Mouse (Mus musculus): ENCODE measurements around the gene Fkbpl. TPM values are rescaled to one million over a fixed set of nuclear protein-coding genes. Genes with fewer than 3 reads are reported as not detected.

The Fkbpl gene
- polyA plus RNA-seq, 1 experiment from 2014 or later: 16.1 TPM

DNA sequence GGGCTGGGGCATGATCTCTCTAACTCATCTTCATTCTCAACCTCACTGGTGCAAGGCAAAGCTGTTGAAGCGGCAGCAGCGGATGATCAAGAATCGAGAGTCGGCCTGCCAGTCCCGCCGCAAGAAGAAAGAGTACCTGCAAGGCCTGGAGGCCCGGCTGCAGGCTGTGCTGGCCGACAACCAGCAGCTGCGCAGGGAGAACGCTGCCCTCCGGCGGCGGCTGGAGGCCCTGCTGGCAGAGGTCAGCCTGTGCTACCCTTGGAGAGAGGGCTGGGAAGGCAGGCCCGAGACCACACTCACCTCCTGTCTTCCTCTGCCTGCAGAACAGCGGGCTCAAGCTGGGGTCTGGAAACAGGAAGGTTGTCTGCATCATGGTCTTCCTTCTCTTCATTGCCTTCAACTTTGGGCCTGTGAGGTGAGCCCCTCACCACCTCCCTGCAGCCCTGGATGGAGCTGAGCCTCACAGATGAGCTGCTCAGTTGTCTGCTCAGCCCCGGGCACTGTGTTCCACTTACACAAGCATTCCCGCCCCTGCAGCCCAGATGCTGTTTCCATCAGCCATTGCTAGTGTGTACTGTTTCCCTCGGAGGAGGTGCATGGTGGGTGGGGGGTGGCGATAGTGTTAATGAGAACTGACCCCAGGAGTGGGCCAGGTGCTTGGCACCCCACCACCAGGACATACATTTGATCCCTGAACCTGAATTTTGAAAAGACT, 7.1 kb downstream of the Fkbpl start:
- Histone ChIP-seq H3K9ac (no peak overlapping the region), H3K4me3 (no peak overlapping the region), H3K9me3 (no peaks in the 10 kb centered on the region), H3K27ac (replicated peaks) (no peak overlapping the region), H3K4me2 (no peak overlapping the region), H3K27me3 (no peaks in the 10 kb centered on the region), H3K4me1 (replicated peaks) (peaks cover 27% of the 10 kb centered on the region), H3K36me3 (peaks cover 54% of the 10 kb centered on the region)
- 52% methylated on average over 19 of the region's 19 CpGs for WGBS
- no peak for ATAC-seq (ENCODE audit: low FRiP score, low read depth)

DNA sequence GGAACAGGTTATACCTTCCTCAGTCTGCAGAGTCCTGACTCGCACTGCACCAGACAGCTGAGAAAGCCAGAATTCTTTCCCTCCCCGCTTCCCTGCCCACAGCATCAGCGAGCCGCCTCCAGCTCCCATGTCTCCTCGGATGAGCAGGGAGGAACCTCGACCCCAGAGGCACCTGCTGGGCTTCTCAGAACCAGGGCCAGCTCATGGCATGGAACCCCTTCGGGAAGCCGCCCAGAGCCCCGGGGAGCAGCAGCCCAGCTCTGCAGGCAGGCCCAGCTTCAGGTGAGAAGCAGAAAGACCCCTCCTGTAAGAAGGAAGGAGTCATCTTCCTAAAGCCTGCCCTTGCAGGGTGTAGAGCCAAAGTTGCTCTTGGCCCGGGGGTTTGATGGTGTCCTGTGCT, 8.0 kb downstream of the Fkbpl start:
- Histone ChIP-seq H3K27ac (replicated peaks) (no peak overlapping the region), H3K9ac (no peak overlapping the region), H3K36me3 (peaks cover 54% of the 10 kb centered on the region), H3K4me1 (replicated peaks) (peaks cover 25% of the 10 kb centered on the region), H3K27me3 (no peaks in the 10 kb centered on the region), H3K9me3 (no peaks in the 10 kb centered on the region), H3K4me3 (no peak overlapping the region), H3K4me2 (no peak overlapping the region)
- WGBS: 89% methylated on average over 10 of the region's 10 CpGs
- ATAC-seq (ENCODE audit: low FRiP score, low read depth): no peak

DNA sequence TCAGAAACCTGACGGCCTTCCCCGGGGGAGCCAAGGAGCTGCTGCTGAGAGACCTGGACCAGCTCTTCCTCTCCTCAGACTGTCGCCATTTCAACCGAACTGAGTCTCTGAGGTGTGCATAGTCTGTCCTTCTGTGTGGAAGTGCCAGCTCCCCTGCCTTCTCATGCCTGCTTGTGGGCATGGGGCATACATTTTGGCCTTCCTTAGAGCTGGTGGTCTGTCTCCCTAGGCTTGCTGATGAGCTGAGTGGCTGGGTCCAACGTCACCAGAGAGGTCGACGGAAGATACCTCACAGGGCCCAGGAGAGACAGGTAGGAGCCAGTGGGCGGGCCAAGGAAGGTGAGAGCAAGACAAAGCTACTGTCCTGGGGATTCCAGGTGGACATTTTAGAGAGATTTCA, 8.4 kb downstream of the Fkbpl start:
- H3K4me1 ChIP-seq (replicated peaks): peaks cover 20% of the 10 kb centered on the region
- WGBS: 94% methylated on average over 8 of the region's 8 CpGs
- no peak overlapping the region for H3K4me3 ChIP-seq
- H3K9me3 ChIP-seq: no peaks in the 10 kb centered on the region
- H3K36me3 ChIP-seq: peaks cover 54% of the 10 kb centered on the region
- no peak for ATAC-seq (ENCODE audit: low FRiP score, low read depth)
- no peak overlapping the region for H3K27ac ChIP-seq (replicated peaks)
- H3K4me2 ChIP-seq: no peak overlapping the region
- no peak overlapping the region for H3K9ac ChIP-seq
- H3K27me3 ChIP-seq: no peaks in the 10 kb centered on the region

DNA sequence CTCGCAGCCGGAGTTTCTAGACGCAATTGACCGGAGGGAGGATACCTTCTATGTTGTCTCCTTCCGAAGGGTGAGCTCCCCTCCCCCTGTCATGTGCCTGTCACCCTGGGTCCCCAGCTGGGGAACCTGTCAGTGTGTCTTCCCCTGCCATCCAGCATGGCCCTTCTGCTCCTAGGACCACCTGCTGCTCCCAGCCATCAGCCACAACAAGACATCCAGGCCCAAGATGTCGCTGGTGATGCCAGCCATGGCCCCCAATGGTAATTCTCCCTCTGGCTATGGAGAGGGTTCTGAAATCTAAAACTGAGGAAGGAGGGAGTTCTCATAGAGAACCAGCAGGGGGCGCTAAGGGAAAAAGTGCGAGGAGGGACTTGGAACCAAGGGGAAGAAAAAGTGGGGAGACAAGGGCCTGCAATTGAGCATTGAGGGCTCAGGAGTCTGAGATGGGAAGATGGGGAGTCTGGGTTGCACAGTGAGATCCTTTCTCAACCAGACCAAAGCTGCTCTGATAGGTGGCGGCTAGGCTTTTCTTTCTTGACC, 9.3 kb downstream of the Fkbpl start:
- no peak for ATAC-seq (ENCODE audit: low FRiP score, low read depth)
- Histone ChIP-seq H3K4me2 (no peak overlapping the region), H3K4me1 (replicated peaks) (peaks cover 14% of the 10 kb centered on the region; the same call in 1 of the 2 replicates), H3K9ac (no peak overlapping the region), H3K27me3 (no peaks in the 10 kb centered on the region), H3K36me3 (peaks cover 54% of the 10 kb centered on the region), H3K9me3 (no peaks in the 10 kb centered on the region), H3K4me3 (no peak overlapping the region), H3K27ac (replicated peaks) (no peak overlapping the region)
- WGBS: 64% methylated on average over 9 of the region's 9 CpGs

DNA sequence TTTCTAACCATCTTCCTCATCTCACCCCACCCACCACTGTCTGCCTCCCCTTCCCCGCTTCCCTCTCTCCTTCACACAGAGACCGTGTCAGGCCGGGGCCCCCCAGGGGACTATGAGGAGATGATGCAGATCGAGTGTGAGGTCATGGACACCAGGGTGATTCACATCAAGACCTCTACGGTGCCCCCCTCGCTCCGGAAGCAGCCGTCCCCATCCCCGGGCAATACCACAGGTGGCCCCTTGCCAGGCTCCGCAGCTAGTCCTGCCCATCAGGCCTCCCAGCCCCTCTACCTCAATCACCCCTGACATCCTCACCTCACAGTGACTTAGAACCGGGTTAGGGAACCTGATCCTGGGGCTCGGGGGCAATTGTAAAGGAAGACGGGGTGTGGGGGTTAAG, 9.8 kb downstream of the Fkbpl start:
- H3K4me3 ChIP-seq: no peak overlapping the region
- peaks cover 14% of the 10 kb centered on the region; the same call in 1 of the 2 replicates for H3K4me1 ChIP-seq (replicated peaks)
- 0 out of 2 replicates have a peak, but pooled peaks cover 3% of the 10 kb centered on the region for H3K27me3 ChIP-seq
- H3K9ac ChIP-seq: no peak overlapping the region
- WGBS: 95% methylated on average over 13 of the region's 13 CpGs
- ATAC-seq (ENCODE audit: low FRiP score, low read depth): no peak
- H3K27ac ChIP-seq (replicated peaks): no peak overlapping the region
- H3K9me3 ChIP-seq: no peaks in the 10 kb centered on the region
- H3K4me2 ChIP-seq: no peak overlapping the region
- peaks cover 48% of the 10 kb centered on the region for H3K36me3 ChIP-seq

DNA sequence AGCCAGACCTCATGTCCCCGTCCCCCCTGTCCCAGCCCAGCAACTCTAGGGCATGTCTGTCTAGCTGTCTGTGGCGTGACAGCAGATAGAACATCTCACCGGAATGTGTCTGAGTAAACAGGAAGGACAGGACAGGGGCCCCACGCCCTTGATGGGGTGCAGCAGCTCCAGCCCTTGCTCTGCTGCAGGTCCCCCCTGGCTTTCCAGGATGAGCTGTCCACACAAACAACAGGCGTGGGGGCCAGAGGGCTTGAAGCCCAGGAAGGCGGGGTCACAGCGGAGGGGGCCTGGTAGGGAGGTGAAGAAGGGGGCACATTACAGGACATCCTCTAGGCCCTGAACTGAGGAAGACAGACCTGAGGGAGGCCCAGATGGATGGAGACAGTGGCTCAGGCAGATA, 10.6 kb downstream of the Fkbpl start:
- peaks cover 10% of the 10 kb centered on the region for H3K27me3 ChIP-seq
- H3K4me3 ChIP-seq: no peak overlapping the region
- H3K9me3 ChIP-seq: no peaks in the 10 kb centered on the region
- ATAC-seq (ENCODE audit: low FRiP score, low read depth): no peak; the same call in 1 of the 2 replicates
- WGBS: 79% methylated on average over 7 of the region's 7 CpGs
- no peak overlapping the region for H3K9ac ChIP-seq
- H3K36me3 ChIP-seq: peaks cover 40% of the 10 kb centered on the region
- H3K27ac ChIP-seq (replicated peaks): peak overlapping the region; percentile 15; the same call in 1 of the 2 replicates
- peaks cover 14% of the 10 kb centered on the region; the same call in 1 of the 2 replicates for H3K4me1 ChIP-seq (replicated peaks)
- H3K4me2 ChIP-seq: no peak overlapping the region

DNA sequence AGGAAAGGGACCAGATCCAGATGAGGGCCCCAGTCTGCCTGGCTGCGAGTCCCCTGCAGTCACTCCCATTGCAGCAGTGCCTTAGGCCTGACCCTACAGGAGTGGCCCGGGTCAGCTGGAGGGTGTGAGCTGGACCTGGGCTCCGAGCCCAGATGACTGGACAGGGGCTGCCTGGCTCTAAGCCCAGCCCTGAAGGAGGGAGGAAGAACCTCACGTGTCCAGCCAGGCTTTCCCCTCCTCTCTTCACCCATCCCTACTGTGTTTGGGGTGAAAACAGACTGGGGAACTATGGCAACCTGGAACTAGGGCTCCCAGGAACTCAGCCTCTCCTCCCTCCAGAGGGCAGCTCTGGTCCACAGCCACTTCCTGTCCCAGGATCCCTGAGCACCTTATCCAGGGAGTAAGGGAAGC, 11.0 kb downstream of the Fkbpl start:
- H3K27ac ChIP-seq (replicated peaks): peak overlapping the region; percentile 18
- peaks cover 36% of the 10 kb centered on the region for H3K36me3 ChIP-seq
- H3K9me3 ChIP-seq: no peaks in the 10 kb centered on the region
- peaks cover 14% of the 10 kb centered on the region for H3K27me3 ChIP-seq
- peak; percentile 65 for ATAC-seq (ENCODE audit: low FRiP score, low read depth)
- no peak overlapping the region for H3K9ac ChIP-seq
- H3K4me3 ChIP-seq: no peak overlapping the region
- peaks cover 14% of the 10 kb centered on the region; the same call in 1 of the 2 replicates for H3K4me1 ChIP-seq (replicated peaks)
- H3K4me2 ChIP-seq: no peak overlapping the region
- 57% methylated on average over 4 of the region's 4 CpGs for WGBS

DNA sequence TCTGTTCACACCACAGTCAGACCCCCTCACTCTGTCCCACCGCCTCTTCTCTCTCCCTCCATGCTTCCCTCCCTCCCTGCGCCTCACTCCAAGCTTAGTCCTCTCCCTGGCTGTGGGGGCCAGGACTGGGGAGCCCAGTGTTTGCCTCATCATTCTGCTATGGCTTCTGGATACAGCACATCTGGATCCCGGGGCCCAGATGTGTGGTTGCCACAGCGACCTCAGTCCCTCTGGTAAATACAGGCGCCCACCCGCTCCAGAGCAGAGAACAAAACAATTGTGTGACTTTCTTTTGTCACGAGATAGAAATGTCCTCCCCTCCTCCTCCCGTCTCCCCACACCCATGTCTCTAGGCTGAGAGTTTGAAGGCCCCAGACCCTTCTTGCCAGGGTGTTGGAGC, 12.1 kb downstream of the Fkbpl start:
- no peak overlapping the region for H3K9ac ChIP-seq
- no peak overlapping the region for H3K4me3 ChIP-seq
- peaks cover 16% of the 10 kb centered on the region for H3K27me3 ChIP-seq
- no peaks in the 10 kb centered on the region for H3K9me3 ChIP-seq
- no peak overlapping the region for H3K4me2 ChIP-seq
- H3K36me3 ChIP-seq: peaks cover 26% of the 10 kb centered on the region
- H3K4me1 ChIP-seq (replicated peaks): peaks cover 22% of the 10 kb centered on the region; the same call in 1 of the 2 replicates
- no peak overlapping the region for H3K27ac ChIP-seq (replicated peaks)
- WGBS: 25% methylated on average over 8 of the region's 8 CpGs
- ATAC-seq (ENCODE audit: low FRiP score, low read depth): no peak

DNA sequence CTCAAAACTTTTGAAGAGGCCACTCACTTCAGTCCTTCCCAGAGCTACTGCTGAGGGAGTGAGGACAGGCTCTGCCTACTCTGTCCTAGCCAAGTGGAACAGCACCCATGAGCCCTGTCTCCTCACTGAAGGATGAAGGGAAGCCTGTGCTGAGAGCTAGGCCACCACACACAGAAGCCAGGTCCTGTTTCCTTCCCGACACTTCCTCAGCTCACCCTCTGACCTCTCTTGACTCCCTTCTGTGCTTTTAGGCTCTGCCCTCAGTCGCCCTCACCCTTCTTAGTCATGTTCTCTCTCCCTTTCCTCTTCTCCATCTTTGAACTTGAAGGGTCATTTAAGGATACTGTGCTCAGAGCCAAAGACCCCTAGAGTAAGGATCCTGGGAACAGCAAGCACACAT, 12.7 kb downstream of the Fkbpl start:
- WGBS: 48% methylated on average over 2 of the region's 2 CpGs
- no peak overlapping the region for H3K27ac ChIP-seq (replicated peaks)
- no peak overlapping the region for H3K9ac ChIP-seq
- ATAC-seq (ENCODE audit: low FRiP score, low read depth): no peak
- H3K36me3 ChIP-seq: peaks cover 20% of the 10 kb centered on the region
- no peak overlapping the region for H3K4me2 ChIP-seq
- H3K4me3 ChIP-seq: no peak overlapping the region
- H3K4me1 ChIP-seq (replicated peaks): peaks cover 22% of the 10 kb centered on the region; the same call in 1 of the 2 replicates
- no peaks in the 10 kb centered on the region for H3K9me3 ChIP-seq
- H3K27me3 ChIP-seq: peaks cover 16% of the 10 kb centered on the region

DNA sequence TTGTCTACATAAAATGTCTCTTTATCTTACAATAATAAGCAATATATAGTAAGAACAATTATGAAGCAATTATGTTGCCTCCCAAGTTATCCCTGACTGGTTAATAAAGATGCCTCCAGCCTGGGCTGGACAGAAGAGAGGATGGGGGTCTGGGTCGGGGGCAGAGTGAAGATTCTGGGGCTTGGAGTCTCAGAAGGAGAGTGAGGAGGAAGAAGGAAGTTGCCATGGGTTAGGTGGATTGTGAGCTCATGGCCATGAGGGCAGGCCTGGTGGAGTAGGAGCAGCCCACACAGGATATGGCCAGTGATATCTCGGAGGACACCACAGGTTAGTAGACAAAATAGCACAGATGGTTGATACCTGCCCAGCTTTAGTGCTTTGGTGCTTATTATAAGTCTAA, 13.6 kb downstream of the Fkbpl start:
- no peak for ATAC-seq (ENCODE audit: low FRiP score, low read depth)
- Histone ChIP-seq H3K4me1 (replicated peaks) (peaks cover 22% of the 10 kb centered on the region; the same call in 1 of the 2 replicates), H3K9ac (no peak overlapping the region), H3K27ac (replicated peaks) (no peak overlapping the region), H3K9me3 (no peaks in the 10 kb centered on the region), H3K4me2 (no peak overlapping the region), H3K36me3 (peaks cover 12% of the 10 kb centered on the region), H3K27me3 (peaks cover 19% of the 10 kb centered on the region), H3K4me3 (no peak overlapping the region)
- WGBS: 86% methylated on average over 2 of the region's 2 CpGs

DNA sequence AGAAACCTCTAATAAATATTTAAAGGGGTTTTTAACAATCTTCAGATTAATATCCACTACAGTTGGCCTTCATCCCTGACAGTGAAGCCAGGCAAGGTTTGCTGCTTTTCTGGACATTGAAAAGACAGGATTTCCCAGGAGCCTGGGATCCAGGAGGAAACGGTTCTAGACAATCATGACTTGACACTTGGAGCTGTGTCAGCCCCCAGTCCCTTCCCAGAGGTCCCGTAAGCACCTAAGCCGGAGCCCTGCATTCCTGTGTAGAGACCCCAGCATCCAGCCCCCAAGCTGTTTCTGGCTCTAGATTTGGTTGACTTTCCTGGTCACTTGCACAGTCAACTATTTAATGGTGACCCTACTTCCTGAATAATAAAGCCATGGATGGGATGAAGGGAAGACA, 14.0 kb downstream of the Fkbpl start:
- H3K4me2 ChIP-seq: no peak overlapping the region
- peaks cover 7% of the 10 kb centered on the region for H3K36me3 ChIP-seq
- H3K4me3 ChIP-seq: no peak overlapping the region
- peaks cover 22% of the 10 kb centered on the region; the same call in 1 of the 2 replicates for H3K4me1 ChIP-seq (replicated peaks)
- H3K9me3 ChIP-seq: no peaks in the 10 kb centered on the region
- WGBS: 83% methylated on average over 3 of the region's 3 CpGs
- no peak for ATAC-seq (ENCODE audit: low FRiP score, low read depth)
- peaks cover 20% of the 10 kb centered on the region for H3K27me3 ChIP-seq
- no peak overlapping the region for H3K27ac ChIP-seq (replicated peaks)
- H3K9ac ChIP-seq: no peak overlapping the region

DNA sequence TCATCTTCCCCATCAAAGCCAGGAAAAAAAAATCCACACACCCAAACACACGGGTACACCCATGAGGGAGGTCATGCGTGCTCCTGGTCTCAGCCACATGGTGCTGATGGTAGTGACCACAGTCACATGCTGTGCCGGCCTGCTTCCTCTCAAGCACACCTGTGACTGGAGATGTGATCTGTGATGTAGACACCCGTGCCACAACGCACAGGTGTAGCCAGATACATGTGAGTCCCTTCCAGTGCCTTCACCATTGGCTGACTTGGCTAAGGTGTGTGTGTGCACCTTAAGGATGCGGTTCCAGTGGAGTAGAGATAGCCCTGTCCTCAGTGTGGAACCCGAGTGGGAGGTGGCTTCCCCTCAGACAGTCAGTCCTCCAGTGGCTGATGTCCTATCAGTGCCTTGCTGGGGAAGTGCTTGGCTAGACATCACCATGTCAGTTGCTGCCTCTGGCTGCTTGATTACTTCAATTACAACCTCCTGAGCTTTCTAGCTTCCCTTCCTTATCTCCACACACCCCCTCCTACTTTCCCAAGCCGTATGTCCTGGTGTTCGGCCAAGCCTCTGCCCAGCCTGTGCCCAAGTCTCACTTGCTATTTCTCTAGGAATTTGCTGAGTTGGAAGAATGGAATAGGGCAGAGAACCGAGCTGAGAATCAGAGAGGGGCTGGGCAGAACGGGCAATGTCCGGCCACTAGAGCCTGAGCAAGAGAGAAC, 14.8 kb downstream of the Fkbpl start:
- Histone ChIP-seq H3K27ac (replicated peaks) (no peak overlapping the region), H3K27me3 (peaks cover 20% of the 10 kb centered on the region), H3K4me2 (no peak overlapping the region), H3K4me3 (no peak overlapping the region), H3K9me3 (no peaks in the 10 kb centered on the region), H3K9ac (no peak overlapping the region), H3K36me3 (no peaks in the 10 kb centered on the region), H3K4me1 (replicated peaks) (peaks cover 22% of the 10 kb centered on the region; the same call in 1 of the 2 replicates)
- WGBS: 73% methylated on average over 12 of the region's 12 CpGs
- ATAC-seq (ENCODE audit: low FRiP score, low read depth): no peak

All from hindbrain, embryonic 15.5 days (tissue).